8 mouse cellular contexts compared by ENCODE assay signal in the genomic region with DNA sequence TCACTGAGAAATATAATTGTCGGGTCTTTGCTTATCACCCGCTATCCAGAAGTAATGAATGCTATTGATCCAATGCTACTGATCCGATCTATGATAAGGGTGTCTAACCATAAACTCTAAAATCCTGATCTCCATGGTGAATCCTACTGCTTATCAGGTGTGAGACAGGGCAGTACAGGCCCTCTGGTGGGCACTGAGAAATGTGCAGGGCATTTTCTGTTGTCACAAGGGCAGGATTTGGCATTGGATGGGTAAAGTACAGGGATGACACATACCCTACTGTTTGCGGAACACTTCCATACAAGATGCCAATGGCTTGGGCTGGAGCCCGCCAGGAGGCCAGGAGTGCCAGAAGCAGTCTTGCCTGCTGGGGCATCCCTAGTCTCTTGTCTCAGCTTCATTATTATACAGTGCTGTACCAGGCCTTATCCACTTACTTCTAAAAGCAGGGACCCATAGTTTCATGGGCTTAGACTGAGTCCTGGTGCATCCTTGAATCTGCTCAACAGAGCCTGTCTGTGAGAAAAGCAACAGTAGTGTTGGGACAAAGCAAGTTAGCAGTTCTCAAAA. TPM values are rescaled to one million over a fixed set of nuclear protein-coding genes. Genes with fewer than 3 reads are reported as not detected.
DNase-seq lines count a peak whose midpoint lies in the region; ATAC-seq lines count a peak whose summit lies in the region.

No protein-coding gene starts in this region.

- no peaks in the 10 kb centered on the region for H3K4me1 ChIP-seq in embryonic facial prominence, embryonic 13.5 days
- H3K4me1 ChIP-seq in hindbrain, embryonic 14.5 days (replicated peaks; ENCODE audit: control insufficient read depth, insufficient read depth, low read length): no peaks in the 10 kb centered on the region
- H3K4me1 ChIP-seq in midbrain, embryonic 12.5 days: no peaks in the 10 kb centered on the region

- intact Hi-C loops in heart, postnatal 36 days (cut with DNase I): loop anchor here (1.0 kb wide), 1 partner anchor 116 kb away; no protein-coding TSS in a partner anchor

- no peak overlapping the region for H3K27ac ChIP-seq in embryonic facial prominence, embryonic 13.5 days
- no peak overlapping the region for H3K27ac ChIP-seq in hindbrain, embryonic 14.5 days
- H3K27ac ChIP-seq in midbrain, embryonic 12.5 days (replicated peaks): no peak overlapping the region

- no peak overlapping the region for H3K4me2 ChIP-seq in embryonic facial prominence, embryonic 13.5 days
- H3K4me2 ChIP-seq in hindbrain, embryonic 14.5 days (replicated peaks): no peak overlapping the region
- H3K4me2 ChIP-seq in midbrain, embryonic 12.5 days (replicated peaks): no peak overlapping the region

- H3K4me3 ChIP-seq in embryonic facial prominence, embryonic 13.5 days: no peak overlapping the region
- no peak overlapping the region for H3K4me3 ChIP-seq in hindbrain, embryonic 14.5 days (replicated peaks; ENCODE audit: low read length)
- no peak overlapping the region for H3K4me3 ChIP-seq in midbrain, embryonic 12.5 days

- H3K27me3 ChIP-seq in embryonic facial prominence, embryonic 13.5 days: no peaks in the 10 kb centered on the region
- no peaks in the 10 kb centered on the region for H3K27me3 ChIP-seq in hindbrain, embryonic 14.5 days (ENCODE audit: control insufficient read depth, insufficient read depth, low read length)
- H3K27me3 ChIP-seq in midbrain, embryonic 12.5 days: no peaks in the 10 kb centered on the region

- H3K36me3 ChIP-seq in embryonic facial prominence, embryonic 13.5 days: no peaks in the 10 kb centered on the region
- no peaks in the 10 kb centered on the region for H3K36me3 ChIP-seq in hindbrain, embryonic 14.5 days (replicated peaks; ENCODE audit: control insufficient read depth, insufficient read depth)
- no peaks in the 10 kb centered on the region for H3K36me3 ChIP-seq in midbrain, embryonic 12.5 days

- H3K9me3 ChIP-seq in embryonic facial prominence, embryonic 13.5 days: no peaks in the 10 kb centered on the region
- H3K9me3 ChIP-seq in hindbrain, embryonic 14.5 days (ENCODE audit: control insufficient read depth, low read length): no peaks in the 10 kb centered on the region
- H3K9me3 ChIP-seq in midbrain, embryonic 12.5 days: no peaks in the 10 kb centered on the region

- no peak overlapping the region for H3K9ac ChIP-seq in embryonic facial prominence, embryonic 13.5 days
- H3K9ac ChIP-seq in hindbrain, embryonic 14.5 days: no peak overlapping the region
- no peak overlapping the region for H3K9ac ChIP-seq in midbrain, embryonic 12.5 days (replicated peaks)

- WGBS in embryonic facial prominence, embryonic 13.5 days: 86% methylated on average over 5 of the region's 5 CpGs
- WGBS in hindbrain, embryonic 14.5 days: 87% methylated on average over 5 of the region's 5 CpGs
- WGBS in midbrain, embryonic 12.5 days: 81% methylated on average over 5 of the region's 5 CpGs

- ATAC-seq in embryonic facial prominence, embryonic 13.5 days (ENCODE audit: insufficient number of reproducible peaks, insufficient read depth, low FRiP score, low TSS enrichment, low read depth): peak; percentile 32; the same call in 1 of the 2 replicates
- ATAC-seq in hindbrain, embryonic 14.5 days (ENCODE audit: low FRiP score): peak; percentile 55; the same call in 1 of the 2 replicates
- peak; percentile 19 for ATAC-seq in midbrain, embryonic 12.5 days (ENCODE audit: low FRiP score, low read depth)

- DNase-seq in heart, postnatal 36 days: peak; percentile 35 to 55
- DNase-seq in heart, adult 9 months (ENCODE audit: low spot score in 2 of 2): no peak
- DNase-seq in adrenal gland, adult 18-20 months (ENCODE audit: low spot score in 2 of 2): peak; percentile 40 to 55
- peak; percentile 56 for DNase-seq in hindbrain, embryonic 14.5 days (ENCODE audit: low spot score)
- peak; percentile 23 to 51 for DNase-seq in layer of hippocampus, postnatal 25 days (ENCODE audit: extremely low spot score in 1 of 2, low spot score in 1 of 2)
- DNase-seq in thymus, postnatal 14 days: peak; percentile 63

RNA-seq across cellular contexts. Expression of a gene that starts 14.1 kb away (rescaled TPM):
- 10 to 100 TPM; 11.7 TPM for total RNA-seq in heart, postnatal 36 days (2021)
- total RNA-seq in adrenal gland, adult 18-20 months (2021): 10 to 100 TPM; 13.5 to 19.6 TPM
- 22.9 and 24.0 TPM in 2 replicates for polyA plus RNA-seq in embryonic facial prominence, embryonic 13.5 days (2015; fragmentation: Nextera tagmentation; extraction: Ambion mirVana)
- polyA plus RNA-seq in hindbrain, embryonic 14.5 days (2014; fragmentation: Nextera tagmentation; extraction: Ambion mirVana): 27.3 and 29.4 TPM in 2 replicates
- 10 to 100 TPM; 18.9 to 20.8 TPM for total RNA-seq in layer of hippocampus, postnatal 25 days (2021)
- 22.9 and 24.2 TPM in 2 replicates for polyA plus RNA-seq in midbrain, embryonic 12.5 days (2016; fragmentation: Nextera tagmentation; extraction: Ambion mirVana)

RNA-seq across cellular contexts. Expression of a gene that starts 17.4 kb away (rescaled TPM):
- 10 to 100 TPM; 56.4 to 61.9 TPM for total RNA-seq in heart, postnatal 36 days (2021)
- total RNA-seq in adrenal gland, adult 18-20 months (2021): 10 to 100 TPM; 12.3 to 26.2 TPM
- polyA plus RNA-seq in embryonic facial prominence, embryonic 13.5 days (2015; fragmentation: Nextera tagmentation; extraction: Ambion mirVana): 30.1 and 31.5 TPM in 2 replicates
- polyA plus RNA-seq in hindbrain, embryonic 14.5 days (2014; fragmentation: Nextera tagmentation; extraction: Ambion mirVana): 5.1 and 5.4 TPM in 2 replicates
- 1 to 10 TPM; 8.0 to 9.3 TPM for total RNA-seq in layer of hippocampus, postnatal 25 days (2021)
- 10.2 and 11.2 TPM in 2 replicates for polyA plus RNA-seq in midbrain, embryonic 12.5 days (2016; fragmentation: Nextera tagmentation; extraction: Ambion mirVana)

Comparison
In these comparisons a context has a peak if more than half of its experiments do, and no peak if none do; other contexts are left out.
1. DNase-seq: peak in heart, postnatal 36 days (2 of 2), adrenal gland, adult 18-20 months (2 of 2), hindbrain, embryonic 14.5 days (single experiment), layer of hippocampus, postnatal 25 days (2 of 2) and thymus, postnatal 14 days (single experiment); none in heart, adult 9 months (0 of 2).
2. Peak in every context shown above with its lines, with median percentiles within 50 percentile points of each other: ATAC-seq.